Mouse (Mus musculus): ENCODE results near the gene Psmb3.

The Psmb3 gene

DNA sequence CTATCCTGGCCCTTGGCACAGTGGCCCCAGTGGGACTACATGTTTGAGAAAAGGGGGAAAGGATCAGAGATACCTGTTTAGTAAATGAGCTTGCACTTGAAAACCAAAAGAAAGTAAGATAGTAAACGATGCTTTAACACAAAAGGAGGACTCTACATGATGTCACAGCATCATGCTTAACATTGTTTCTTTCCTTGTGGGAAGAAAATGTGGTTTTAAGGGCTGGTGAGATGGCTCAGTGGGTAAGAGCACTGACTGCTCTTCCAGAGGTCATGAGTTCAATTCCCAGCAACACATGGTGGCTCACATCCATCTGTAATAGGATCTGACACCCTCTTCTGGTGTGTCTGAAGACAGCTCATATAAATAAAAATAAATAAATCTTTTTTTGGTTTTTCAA lies 54.9 kb downstream of the Psmb3 start:
- no peak for DNase-seq

- DNase-seq = no peak
Measured at GRCm38 (mm10) chr11:97758942-97759341, 55.7 kb downstream of the Psmb3 start.

DNA sequence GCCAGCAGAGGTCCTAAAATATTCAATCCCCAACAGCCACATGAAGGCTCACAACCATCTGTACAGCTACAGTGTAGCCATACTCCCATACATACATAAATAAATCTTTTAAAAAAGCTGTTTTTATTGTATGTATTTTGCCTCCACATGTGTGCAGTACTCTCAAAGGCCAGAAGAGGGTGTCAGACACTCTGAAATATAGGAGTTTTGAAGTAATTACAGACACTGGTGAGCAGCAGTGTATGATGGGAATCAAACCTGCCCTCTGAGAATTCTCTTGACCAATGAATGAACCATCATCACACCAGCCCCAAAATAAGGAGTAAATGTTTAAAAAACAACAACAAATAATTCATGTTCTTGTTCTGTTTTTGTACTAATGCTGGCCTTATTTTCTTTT lies 58.4 kb downstream of the Psmb3 start:
- no peak for DNase-seq
